Mouse (Mus musculus) Patski (cell line): ENCODE measurements at regions not wholly inside any gene's neighbourhood (a gene's known extent, or its start where the extent isn't known, plus 50 kb on each side); places are given as distances from the start of the nearest gene placed in this dataset.
"Not testable (repeated sequence)": the region's sequence is repeated elsewhere in the genome, so short reads cannot be mapped to it uniquely, and the experiment has no call there.

Source experiments
- ATAC-seq: fragments of 100-300 bp; one replicate; pipeline ENCODE4 v1.8.0; 2021
- CTCF ChIA-PET: fragments of 350-600 bp; sonication (Branson Sonifier 250); formaldehyde crosslinking; loops from one replicate; lab custom pipeline; 2022; ENCODE audit warnings: inconsistent platforms; lab: Charles Lee
- POLR2A ChIA-PET: fragments of 350-600 bp; sonication (Branson Sonifier 250); formaldehyde crosslinking; loops from one replicate; lab custom pipeline; 2022; ENCODE audit warnings: antibody characterized with exemption, inconsistent platforms; lab: Charles Lee
- DNase-seq: peaks from one replicate; pipeline ENCODE4 v3.0.0-alpha.2; 2011; ENCODE audit warnings: low read depth, low spot score
- H3K27me3 ChIP-seq: fragments of 371-371 bp; one replicate; pipeline ENCODE4 v1.5.1; 2021
- CTCF ChIP-seq: fragments of 100-300 bp; IDR thresholded peaks from one replicate; pipeline ENCODE4 v1.5.1; 2021
- in situ Hi-C: fragments of 300-500 bp; cut with MboI; formaldehyde crosslinking; loops from 3 replicates; pipeline ENCODE4 v1.11.1; 2018; ENCODE audit warnings: low pct_unique_long_range_greater_than_20kb, mixed read lengths

- DNase-seq, POLR2A ChIA-PET, in situ Hi-C loops, H3K27me3 ChIP-seq: not testable (repeated sequence)
- CTCF ChIA-PET, result interaction anchor here (1.0 to 1.5 kb wide), 3 partner anchors 11 to 24 kb away, joined by 3 to 6 read pairs (median 3); no protein-coding TSS in a partner anchor
- TF ChIP-seq CTCF, result peak; percentile 58
- peak; percentile 33 for ATAC-seq
Observed at GRCm38 (mm10) chrX:50604995-50605394, 176.7 kb upstream of the Olfr1324 start.

DNA sequence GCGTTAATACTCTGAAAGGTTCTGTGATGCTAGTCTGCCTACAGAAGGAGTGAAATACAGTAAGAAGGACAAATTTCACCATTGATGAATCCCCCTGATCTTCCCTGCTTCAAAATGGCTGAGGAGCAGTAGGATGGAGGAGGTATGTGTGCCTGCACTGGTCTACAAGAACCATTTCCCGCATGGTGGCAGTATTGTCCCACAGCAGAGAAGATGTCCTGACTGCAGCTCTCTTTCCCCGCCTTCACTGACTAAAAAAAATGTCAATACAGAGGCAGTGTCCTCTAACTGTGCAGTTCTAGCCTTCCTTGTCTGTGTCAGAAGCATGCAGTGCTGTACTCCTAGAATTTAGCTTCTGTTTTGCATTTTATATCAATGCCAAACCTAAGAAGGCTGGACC, 174.6 kb upstream of the Olfr1324 start:
- H3K27me3 ChIP-seq, DNase-seq, POLR2A ChIA-PET, CTCF ChIA-PET, in situ Hi-C loops: not testable (repeated sequence)
- ATAC-seq, result peak; percentile 45
- peak; percentile 68 for TF ChIP-seq CTCF

- CTCF ChIA-PET, in situ Hi-C loops, H3K27me3 ChIP-seq, POLR2A ChIA-PET, DNase-seq: not testable (repeated sequence)
- peak; percentile 41 for TF ChIP-seq CTCF
- peak; percentile 13 for ATAC-seq
Observed at GRCm38 (mm10) chrX:50602461-50602875, 174.2 kb upstream of the Olfr1324 start.

DNA sequence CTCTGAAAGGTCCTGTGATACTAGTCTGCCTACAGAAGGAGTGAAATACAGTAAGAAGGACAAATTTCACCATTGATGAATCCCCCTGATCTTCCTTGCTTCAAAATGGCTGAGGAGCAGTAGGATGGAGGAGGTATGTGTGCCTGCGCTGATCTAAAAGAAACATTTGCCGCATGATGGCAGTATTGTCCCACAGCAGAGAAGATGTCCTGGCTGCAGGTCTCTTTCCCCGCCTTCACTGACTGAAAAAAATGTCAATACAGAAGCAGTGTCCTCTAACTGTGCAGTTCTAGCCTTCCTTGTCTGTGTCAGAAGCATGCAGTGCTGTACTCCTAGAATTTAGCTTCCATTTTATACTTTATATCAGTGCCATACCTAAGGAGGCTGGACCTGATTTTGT, 172.0 kb upstream of the Olfr1324 start:
- H3K27me3 ChIP-seq, in situ Hi-C loops, ATAC-seq, DNase-seq: not testable (repeated sequence)
- ChIA-PET POLR2A (interaction anchor here (1.1 kb wide), 1 partner anchor 20 kb away, joined by 3 read pairs; no protein-coding TSS in a partner anchor), CTCF (interaction anchor here (0.8 kb wide), 1 partner anchor 20 kb away, joined by 6 read pairs; no protein-coding TSS in a partner anchor)
- TF ChIP-seq CTCF, result peak; percentile 64

DNA sequence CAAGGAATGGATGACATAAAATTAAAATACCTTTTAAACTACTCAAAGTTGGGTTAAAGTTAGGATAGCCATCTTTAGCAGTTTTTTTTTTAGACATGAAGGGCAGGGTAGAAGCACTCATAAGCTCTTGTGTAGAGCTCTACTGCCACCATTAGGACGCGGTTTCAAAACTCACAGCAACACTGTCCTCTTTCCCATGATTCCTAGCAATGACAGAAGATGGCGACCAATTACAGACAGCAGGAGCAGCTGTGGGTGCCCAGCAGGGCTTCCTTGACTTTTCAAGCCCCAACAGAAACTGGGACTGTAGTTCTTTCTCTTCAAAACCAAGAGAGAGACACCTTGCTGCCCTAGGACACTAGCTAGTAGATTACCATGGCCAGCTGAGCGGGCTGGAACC, 171.5 kb upstream of the Olfr1324 start:
- no peaks in the 10 kb centered on the region for H3K27me3 ChIP-seq
- TF ChIP-seq CTCF, result peak; percentile 42
- ChIA-PET POLR2A (interaction anchor here (1.1 kb wide), 1 partner anchor 20 kb away, joined by 3 read pairs; no protein-coding TSS in a partner anchor), CTCF (interaction anchor here (0.8 kb wide), 1 partner anchor 21 kb away, joined by 6 read pairs; no protein-coding TSS in a partner anchor)
- DNase-seq (no peak), ATAC-seq (peak; percentile 51)
- in situ Hi-C loops, result no loop called here

DNA sequence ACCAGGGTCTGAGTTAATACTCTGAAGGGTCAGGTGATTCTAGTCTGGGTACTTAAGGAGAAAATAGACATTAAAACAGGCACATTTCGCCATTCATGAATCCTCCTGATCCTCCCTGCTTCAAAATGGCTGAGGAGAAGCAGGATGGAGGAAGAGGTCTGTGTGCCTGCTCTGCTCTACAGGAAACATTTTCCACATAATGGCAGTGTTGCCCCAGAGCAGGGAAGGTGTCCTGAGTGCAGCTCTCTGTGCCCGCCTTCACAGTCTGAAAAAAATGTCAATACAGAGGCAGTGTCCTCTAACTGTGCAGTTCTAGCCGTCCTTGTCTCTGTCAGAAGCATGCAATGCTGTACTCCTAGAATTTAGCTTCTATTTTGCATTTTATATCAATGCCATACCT, 169.3 kb upstream of the Olfr1324 start:
- in situ Hi-C loops, POLR2A ChIA-PET, ATAC-seq, H3K27me3 ChIP-seq, DNase-seq: not testable (repeated sequence)
- CTCF ChIA-PET, result interaction anchor here (0.9 to 1.9 kb wide), 6 partner anchors 13 to 35 kb away, joined by 3 to 10 read pairs (median 3); no protein-coding TSS in a partner anchor

DNA sequence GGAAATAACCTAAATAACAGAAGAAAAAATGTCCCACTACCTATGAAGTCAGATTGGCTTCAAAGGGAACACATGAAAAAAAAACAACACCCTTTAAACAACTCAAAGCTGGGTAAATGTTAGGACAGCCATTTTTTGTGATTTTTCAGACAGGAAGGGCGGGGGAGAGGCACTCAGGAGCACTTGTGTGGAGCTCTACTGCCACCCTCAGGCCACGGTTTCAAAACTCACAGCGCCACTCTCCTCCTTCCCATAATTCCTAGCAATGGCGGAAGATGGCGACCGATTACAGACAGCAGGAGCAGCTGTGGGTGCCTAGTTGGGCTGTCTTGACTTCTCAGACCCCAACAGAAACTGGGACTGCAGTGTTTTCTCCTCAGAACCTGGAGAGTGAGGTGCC, 168.8 kb upstream of the Olfr1324 start:
- ChIA-PET CTCF (interaction anchor here (0.9 to 1.9 kb wide), 6 partner anchors 13 to 35 kb away, joined by 3 to 10 read pairs (median 3); no protein-coding TSS in a partner anchor), POLR2A (no interaction called here)
- in situ Hi-C loops, result no loop called here
- no peaks in the 10 kb centered on the region for H3K27me3 ChIP-seq
- ATAC-seq (peak; percentile 33), DNase-seq (no peak)
- peak; percentile 73 for TF ChIP-seq CTCF

- ATAC-seq, CTCF ChIA-PET, H3K27me3 ChIP-seq, POLR2A ChIA-PET, in situ Hi-C loops, DNase-seq: not testable (repeated sequence)
Observed at GRCm38 (mm10) chrX:50594976-50595375, 166.7 kb upstream of the Olfr1324 start.

- POLR2A ChIA-PET, result interaction anchor here (0.6 kb wide), 1 partner anchor 1967 kb away, joined by 3 read pairs; no protein-coding TSS in a partner anchor
- no peak for DNase-seq
- CTCF ChIA-PET, result interaction anchor here (0.8 to 2.0 kb wide), 6 partner anchors 15 to 41 kb away, joined by 3 to 6 read pairs (median 3); no protein-coding TSS in a partner anchor
- ATAC-seq, result peak; percentile 72
- TF ChIP-seq CTCF, result peak; percentile 64
- no peaks in the 10 kb centered on the region for H3K27me3 ChIP-seq
- in situ Hi-C loops, result no loop called here
Observed at GRCm38 (mm10) chrX:50591477-50591876, 163.2 kb upstream of the Olfr1324 start.

- peak; percentile 69 for TF ChIP-seq CTCF
- DNase-seq (no peak), ATAC-seq (peak; percentile 66)
- CTCF ChIA-PET, result interaction anchor here (0.8 to 2.0 kb wide), 7 partner anchors 15 to 40 kb away, joined by 3 to 6 read pairs (median 3); no protein-coding TSS in a partner anchor
- no peaks in the 10 kb centered on the region for H3K27me3 ChIP-seq
- POLR2A ChIA-PET, result interaction anchor here (0.6 kb wide), 1 partner anchor 1966 kb away, joined by 3 read pairs; no protein-coding TSS in a partner anchor
- in situ Hi-C loops, result no loop called here
Observed at GRCm38 (mm10) chrX:50590673-50591341, 162.5 kb upstream of the Olfr1324 start.

DNA sequence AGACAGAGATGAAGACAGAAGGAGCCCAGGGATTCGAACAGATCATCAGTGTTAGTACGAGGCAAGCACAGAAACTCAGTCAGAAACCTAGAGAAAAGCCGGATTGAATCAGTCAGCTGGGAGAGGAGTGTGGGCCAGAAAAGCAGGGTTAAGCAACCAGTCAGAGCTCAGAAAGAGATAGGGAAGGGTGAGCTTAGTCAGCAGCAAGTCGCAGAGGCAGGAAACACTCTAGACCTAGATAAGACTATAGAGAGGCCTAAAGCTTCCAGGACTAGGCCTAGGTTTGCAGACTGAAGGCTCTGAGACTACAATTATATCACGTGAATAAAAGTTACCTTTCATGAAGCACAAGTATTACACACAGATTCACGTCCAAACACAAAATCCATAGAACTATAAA, 160.6 kb upstream of the Olfr1324 start:
- no peaks in the 10 kb centered on the region for H3K27me3 ChIP-seq
- ATAC-seq, result no peak
- ChIA-PET CTCF (no interaction called here), POLR2A (no interaction called here)
- in situ Hi-C loops, result no loop called here
- no peak for DNase-seq
- no peak for TF ChIP-seq CTCF
